ENCODE assay signal across 16 mouse cellular contexts in genomic region chr9:64436121-64436520, GRCm38 (mm10).
"Had no signal": no experiment of that assay in that cellular context is flagged by ENCODE, and none has a peak within 500 bp of the region (broad histone marks: within the 10 kb centered on the region; RNA-seq: fewer than 3 reads in every experiment).

No protein-coding gene starts in this region.

- H3K9ac ChIP-seq: neural tube, embryonic 13.5 days; neural tube, embryonic 15.5 days; stomach, embryonic 15.5 days had no signal

- DNase-seq: retina, postnatal 1 day; right cerebral cortex, adult 18-20 months; right cerebral cortex, postnatal 14 days; right cerebral cortex, postnatal 25 days; right cerebral cortex, postnatal 4 days; spleen, adult 18-20 months; thymus, adult 18-20 months; thymus, adult 2 months; thymus, postnatal 14 days; thymus, postnatal 25 days; thymus, postnatal 36 days; thymus, postnatal 4 days had no signal

- H3K9me3 ChIP-seq: neural tube, embryonic 15.5 days; stomach, embryonic 15.5 days had no signal

- H3K4me3 ChIP-seq: neural tube, embryonic 13.5 days; neural tube, embryonic 15.5 days; stomach, embryonic 15.5 days had no signal

- H3K4me2 ChIP-seq: neural tube, embryonic 13.5 days; neural tube, embryonic 15.5 days; stomach, embryonic 15.5 days had no signal

- H3K27me3 ChIP-seq: neural tube, embryonic 13.5 days; neural tube, embryonic 15.5 days; stomach, embryonic 15.5 days had no signal

- H3K27ac ChIP-seq: neural tube, embryonic 13.5 days; neural tube, embryonic 15.5 days; stomach, embryonic 15.5 days; stomach, postnatal 0 days had no signal

- H3K4me1 ChIP-seq: stomach, embryonic 15.5 days had no signal

- H3K36me3 ChIP-seq: neural tube, embryonic 13.5 days; neural tube, embryonic 15.5 days; stomach, embryonic 15.5 days had no signal
